Mouse (Mus musculus) c-Kit-positive CD71-negative TER-119-negative erythroid progenitor cells, embryonic 14.5 days (primary cell): ENCODE measurements around the gene Gemin8.

Experiments
- DNase-seq: peaks from one replicate; pipeline ENCODE4 v3.0.0-alpha.2; 2013; ENCODE audit warnings: low read depth

The Gemin8 gene

GRCm38 (mm10) chrX:166169892-166170799, at the start of gene Gemin8:
Gene Gemin8 (plus strand): TSS chrX:166170454.
- DNase-seq = peak; percentile 85

GRCm38 (mm10) chrX:166147158-166147846, 23.0 kb upstream of the Gemin8 start:
- no peak for DNase-seq

- DNase-seq = no peak
Measured at GRCm38 (mm10) chrX:166162773-166163172, 7.5 kb upstream of the Gemin8 start.

GRCm38 (mm10) chrX:166167307-166167706, 2.9 kb upstream of the Gemin8 start:
- DNase-seq = peak; percentile 35

- DNase-seq = no peak
Measured at GRCm38 (mm10) chrX:166167923-166168322, 2.3 kb upstream of the Gemin8 start.

- no peak for DNase-seq
Measured at GRCm38 (mm10) chrX:166170800-166171738, 815 bp downstream of the Gemin8 start.

GRCm38 (mm10) chrX:166172041-166172440, 1.8 kb downstream of the Gemin8 start:
- no peak for DNase-seq

GRCm38 (mm10) chrX:166172661-166173060, 2.4 kb downstream of the Gemin8 start:
- no peak for DNase-seq

- DNase-seq = no peak
Measured at GRCm38 (mm10) chrX:166173796-166174195, 3.5 kb downstream of the Gemin8 start.

GRCm38 (mm10) chrX:166177929-166178328, 7.7 kb downstream of the Gemin8 start:
- no peak for DNase-seq

GRCm38 (mm10) chrX:166183094-166183493, 12.8 kb downstream of the Gemin8 start:
- DNase-seq = no peak

GRCm38 (mm10) chrX:166185327-166185913, 15.2 kb downstream of the Gemin8 start:
- DNase-seq = no peak

- no peak for DNase-seq
Measured at GRCm38 (mm10) chrX:166187803-166188202, 17.5 kb downstream of the Gemin8 start.

GRCm38 (mm10) chrX:166196327-166196726, 26.1 kb downstream of the Gemin8 start:
- DNase-seq = no peak

- no peak for DNase-seq
Measured at GRCm38 (mm10) chrX:166198266-166198665, 28.0 kb downstream of the Gemin8 start.

- DNase-seq = no peak
Measured at GRCm38 (mm10) chrX:166199812-166200211, 29.6 kb downstream of the Gemin8 start.

GRCm38 (mm10) chrX:166214576-166214975, 44.3 kb downstream of the Gemin8 start:
- DNase-seq = no peak

- DNase-seq = no peak
Measured at GRCm38 (mm10) chrX:166216248-166216647, 46.0 kb downstream of the Gemin8 start.

GRCm38 (mm10) chrX:166216720-166217119, 46.5 kb downstream of the Gemin8 start:
- no peak for DNase-seq

GRCm38 (mm10) chrX:166219331-166219730, 49.1 kb downstream of the Gemin8 start:
- no peak for DNase-seq

GRCm38 (mm10) chrX:166226856-166227255, 56.6 kb downstream of the Gemin8 start:
- no peak for DNase-seq

GRCm38 (mm10) chrX:166229750-166230149, 59.5 kb downstream of the Gemin8 start:
- DNase-seq = no peak
